Mouse (Mus musculus) embryo, embryonic 9.5 days (tissue): ENCODE results near the gene Wdr89.

ENCODE experiments used
- DNase-seq: peaks from one replicate; pipeline ENCODE4 v3.0.0-alpha.2; 2017; ENCODE audit errors: extremely low spot score

Wdr89 gene

DNA sequence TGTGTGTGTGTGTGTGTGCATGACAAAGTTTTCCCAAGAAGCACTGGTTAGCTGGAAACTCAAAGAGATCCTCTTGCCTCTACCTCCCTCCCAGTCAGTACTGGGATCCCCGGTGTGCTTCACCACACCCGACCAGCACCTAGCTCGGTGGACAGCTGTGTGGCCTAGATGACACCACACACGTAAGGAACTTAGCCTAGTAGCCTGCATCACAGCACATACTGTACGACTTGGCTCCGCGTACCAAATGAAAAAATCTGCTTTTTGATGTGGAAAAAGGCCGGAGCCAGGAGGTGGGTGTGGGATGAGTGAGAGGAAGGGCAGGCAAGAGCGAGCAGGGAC, 450 bp downstream of the Wdr89 start:
- no peak for DNase-seq

DNA sequence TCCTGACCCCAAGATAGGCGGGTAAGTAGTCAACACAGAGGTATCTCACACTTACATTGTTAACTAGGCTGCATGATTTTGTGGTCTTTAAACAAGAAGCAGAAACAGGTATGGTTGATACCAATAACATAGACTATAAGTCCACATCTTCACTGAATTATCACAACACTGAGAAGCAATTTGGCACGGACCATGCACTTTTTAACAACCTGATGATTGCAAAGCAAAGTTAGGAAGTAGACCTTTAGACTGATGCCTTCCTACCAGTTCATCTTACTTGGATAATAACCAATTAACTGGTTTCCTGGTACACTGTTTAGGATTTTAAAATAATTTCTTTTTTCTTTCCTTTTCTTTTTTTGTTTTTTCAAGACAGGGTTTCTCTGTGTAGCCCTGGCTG, 1.1 kb downstream of the Wdr89 start:
- no peak for DNase-seq

DNA sequence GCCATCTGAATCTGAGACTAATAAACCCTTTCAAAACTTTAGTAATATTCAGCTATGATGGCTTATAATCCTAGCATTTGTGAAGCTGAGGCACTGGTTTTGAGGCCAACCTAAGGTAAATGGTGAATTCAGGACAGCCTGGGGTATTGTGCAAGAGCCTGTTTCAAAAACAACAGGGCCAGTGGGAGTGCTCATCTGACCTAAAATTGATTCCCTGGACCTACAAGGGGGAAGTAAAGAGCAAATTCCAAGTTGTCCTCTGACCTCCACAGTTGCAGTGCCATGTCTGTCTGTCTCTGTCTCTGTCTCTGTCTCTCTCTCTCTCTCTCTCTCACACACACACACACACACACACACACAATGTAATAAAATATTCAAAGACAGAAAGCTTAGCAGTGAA, 2.4 kb downstream of the Wdr89 start:
- no peak for DNase-seq

DNA sequence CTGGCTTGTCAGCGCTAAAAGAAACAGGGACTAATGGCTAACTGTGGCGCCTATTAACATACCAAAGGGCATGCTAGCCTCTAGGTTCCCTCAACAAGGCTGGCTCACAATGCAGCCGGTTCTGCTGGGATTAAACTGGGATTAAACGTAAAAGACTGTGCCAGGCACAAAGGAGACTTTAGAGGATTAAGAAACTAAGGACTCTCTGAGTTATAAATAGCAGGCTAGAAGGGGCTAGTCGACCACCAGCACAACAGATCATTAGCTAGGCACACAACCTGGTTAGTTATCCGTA, 4.9 kb downstream of the Wdr89 start:
- DNase-seq, result no peak

DNA sequence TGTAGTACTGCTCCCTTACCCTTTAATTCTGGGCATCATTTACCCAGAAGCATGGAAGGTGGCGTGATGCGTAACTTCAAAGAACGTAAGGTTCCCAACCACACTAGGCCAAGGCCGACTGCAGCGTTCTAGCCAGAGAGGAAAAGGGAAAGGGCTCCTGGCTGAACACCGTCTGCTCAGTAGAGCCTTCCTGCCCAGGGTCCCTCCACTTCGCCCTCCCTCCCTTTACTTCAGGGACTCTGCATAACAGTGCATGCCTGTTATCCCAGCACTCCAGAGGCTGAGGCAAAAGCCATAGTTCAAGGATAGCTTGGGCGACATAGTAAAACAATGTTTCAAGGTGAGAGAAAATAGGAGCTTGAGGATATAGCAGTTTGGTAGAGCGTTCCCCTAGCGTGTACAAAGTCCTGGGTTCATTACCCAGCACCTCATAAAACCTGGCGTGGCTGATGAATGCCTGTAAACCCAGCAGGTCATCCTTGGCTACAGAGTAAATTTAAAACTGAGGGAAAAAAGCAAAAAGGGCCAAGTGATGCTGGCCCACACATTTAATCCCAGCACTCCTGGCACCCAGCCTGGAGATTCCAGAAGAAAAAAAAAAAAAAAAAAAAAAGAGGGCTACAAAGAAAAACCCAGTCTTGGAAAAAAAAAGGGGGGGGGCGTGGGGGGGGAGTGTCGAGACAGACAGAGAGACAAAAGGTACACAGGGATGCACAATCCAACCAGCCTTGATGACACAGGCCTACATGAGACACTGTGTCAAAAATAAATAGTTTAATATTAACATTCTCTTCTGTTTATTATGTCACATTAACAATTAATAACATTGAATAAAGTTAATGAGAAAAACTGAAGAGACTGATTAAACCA, 5.5 kb downstream of the Wdr89 start:
- no peak for DNase-seq

DNA sequence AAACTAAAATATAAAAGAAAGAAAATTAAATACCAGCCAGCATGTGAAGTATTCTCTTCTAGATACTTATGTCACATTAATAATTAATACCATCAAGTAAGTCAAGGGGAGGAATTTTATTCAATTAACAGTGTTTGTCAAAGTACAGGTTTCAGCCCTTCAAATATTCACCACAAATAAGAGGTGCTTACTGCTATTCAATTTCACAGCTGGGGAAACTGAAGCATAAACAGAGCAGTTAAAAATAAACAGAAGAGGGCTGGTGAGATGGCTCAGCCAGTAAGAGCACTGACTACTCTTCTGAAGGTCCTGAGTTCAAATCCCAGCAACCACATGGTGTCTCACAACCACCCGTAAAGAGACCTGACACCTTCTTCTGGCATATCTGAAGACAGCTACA, 7.0 kb downstream of the Wdr89 start:
- no peak for DNase-seq

GRCm38 (mm10) chr12:75658403-75658802, 10.9 kb downstream of the Wdr89 start:
- DNase-seq, result no peak

DNA sequence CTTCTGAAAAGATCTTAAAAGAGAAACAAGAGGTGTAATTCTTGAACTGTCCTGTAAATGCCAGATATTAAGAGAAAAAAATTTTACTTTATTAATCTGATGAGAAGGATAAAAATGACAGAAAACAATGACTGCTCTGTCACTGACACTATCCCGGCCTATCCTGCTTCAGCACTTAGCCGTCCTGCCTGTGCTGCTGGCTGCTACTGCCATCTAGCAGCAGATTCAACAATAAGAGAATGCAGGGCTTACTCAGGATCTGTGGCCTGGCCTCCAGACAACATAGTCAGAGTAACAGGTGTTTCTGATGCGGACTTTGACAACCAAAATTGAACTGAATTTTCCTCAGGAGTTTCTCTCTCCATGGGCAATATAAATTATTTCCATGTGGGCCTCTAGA, 12.8 kb downstream of the Wdr89 start:
- DNase-seq, result no peak

GRCm38 (mm10) chr12:75654247-75654801, 15.0 kb downstream of the Wdr89 start:
- DNase-seq, result no peak

- DNase-seq, result no peak
These were observed 19.6 kb downstream of the Wdr89 start for GRCm38 (mm10) chr12:75649706-75650093.

DNA sequence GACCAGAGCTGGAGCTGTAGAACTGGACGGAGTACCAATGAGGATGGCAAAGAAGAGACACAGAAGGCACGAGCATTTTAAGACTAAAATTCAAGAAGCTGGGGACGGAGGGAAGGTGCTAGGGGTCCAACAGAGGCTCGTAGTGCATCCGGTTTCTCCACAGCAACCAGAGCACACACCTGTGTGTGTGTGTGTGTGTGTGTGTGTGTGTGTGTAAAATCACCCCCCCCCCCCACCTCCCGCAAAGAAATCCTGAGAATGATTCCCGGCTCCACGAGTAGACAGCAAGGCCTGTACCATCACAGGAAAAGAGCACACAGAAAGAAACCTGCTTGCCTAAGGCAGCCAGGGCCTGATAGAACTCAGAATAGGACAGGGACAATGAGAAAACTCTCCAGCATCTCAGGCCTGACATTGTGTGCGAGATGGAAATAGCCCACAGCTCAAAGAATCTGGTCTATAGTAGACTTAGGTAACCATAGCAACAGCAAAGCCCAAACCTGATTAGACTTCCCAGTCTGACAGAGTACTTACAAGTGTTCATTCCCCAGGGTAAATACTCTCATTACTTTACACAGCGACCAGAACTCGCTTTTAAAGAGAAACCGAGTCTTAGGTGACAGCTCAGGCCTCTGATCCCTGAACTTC, 20.2 kb downstream of the Wdr89 start:
- DNase-seq, result no peak

DNA sequence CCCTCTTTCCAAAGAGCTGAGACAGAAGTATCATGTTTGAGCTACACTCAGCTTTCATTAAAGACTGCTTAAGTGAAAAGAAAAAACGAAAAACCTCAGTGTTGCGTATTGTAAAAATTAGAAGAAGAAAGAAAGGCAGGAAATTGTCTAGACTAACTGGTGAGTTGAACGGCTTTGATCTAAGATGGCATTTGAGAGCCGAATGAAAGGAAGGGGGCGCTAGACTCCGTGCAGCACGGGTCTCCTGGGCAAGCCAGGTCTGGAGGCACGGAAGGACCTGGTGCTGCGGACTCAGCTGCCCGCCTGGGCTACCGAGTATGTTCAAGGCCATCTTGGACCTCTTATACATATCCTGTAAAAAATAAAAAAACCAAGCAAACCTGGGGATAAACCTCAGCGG, 21.1 kb downstream of the Wdr89 start:
- DNase-seq, result no peak

- DNase-seq, result no peak
These were observed 21.7 kb downstream of the Wdr89 start for GRCm38 (mm10) chr12:75647663-75648062.

DNA sequence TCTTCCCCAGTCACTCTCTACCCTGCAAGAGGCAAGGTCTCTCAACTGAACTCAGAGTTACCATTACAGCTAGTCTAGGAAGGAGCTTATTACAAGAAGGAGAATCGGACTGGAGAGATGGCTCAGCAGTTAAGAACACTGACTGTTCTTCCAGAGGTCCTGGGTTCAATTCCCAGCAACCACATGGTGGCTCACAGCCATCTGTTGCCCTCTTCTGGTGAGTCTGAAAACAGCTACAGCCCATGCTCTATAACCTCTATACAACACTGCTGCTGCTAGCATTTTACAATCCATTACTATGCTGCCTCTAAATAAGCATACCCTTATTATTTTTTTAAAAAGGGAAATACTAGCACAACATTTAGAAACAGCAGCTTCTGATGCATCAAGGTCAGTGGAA, 23.6 kb downstream of the Wdr89 start:
- no peak for DNase-seq

DNA sequence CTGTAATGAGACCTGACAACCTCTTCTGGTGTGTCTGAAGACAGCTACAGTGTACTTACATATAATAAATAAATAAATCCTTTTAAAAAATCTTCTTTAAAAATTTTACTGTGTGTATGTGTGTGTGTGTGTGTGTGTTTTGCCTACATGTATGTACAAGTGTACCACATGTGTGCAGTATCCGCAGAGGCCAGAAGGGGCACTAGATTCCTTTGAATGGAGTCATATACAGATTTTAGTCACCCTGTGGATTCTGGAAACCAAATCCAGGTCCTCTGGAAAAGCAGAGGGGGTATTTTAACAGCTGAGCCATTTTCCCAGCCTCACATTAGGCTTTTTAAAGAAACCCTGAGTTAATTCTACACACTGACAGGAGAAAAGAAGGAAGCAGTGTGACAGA, 27.6 kb downstream of the Wdr89 start:
- DNase-seq, result no peak

DNA sequence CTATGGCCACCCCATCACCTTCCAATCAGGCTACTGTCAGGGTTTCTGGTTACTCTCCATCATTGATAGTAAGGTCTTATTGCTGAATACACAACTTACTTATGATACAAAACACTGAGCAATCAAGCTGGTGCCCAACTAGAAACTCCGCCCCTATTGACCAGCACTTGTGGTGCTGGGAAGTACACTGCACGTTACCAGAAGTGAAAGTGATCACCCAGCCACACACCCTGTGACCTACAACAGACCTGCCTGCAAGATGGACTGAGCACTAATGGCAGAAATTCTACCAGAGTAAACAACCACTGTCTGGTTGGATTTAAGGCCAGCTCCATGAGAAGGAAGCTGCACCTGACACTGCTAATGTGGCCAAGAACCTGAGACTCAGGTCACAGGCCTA, 31.0 kb downstream of the Wdr89 start:
- no peak for DNase-seq

GRCm38 (mm10) chr12:75637103-75637502, 32.2 kb downstream of the Wdr89 start:
- DNase-seq, result no peak

- DNase-seq, result no peak
These were observed 33.4 kb downstream of the Wdr89 start for GRCm38 (mm10) chr12:75635771-75636430.

- no peak for DNase-seq
These were observed 39.7 kb downstream of the Wdr89 start for GRCm38 (mm10) chr12:75629618-75630017.

DNA sequence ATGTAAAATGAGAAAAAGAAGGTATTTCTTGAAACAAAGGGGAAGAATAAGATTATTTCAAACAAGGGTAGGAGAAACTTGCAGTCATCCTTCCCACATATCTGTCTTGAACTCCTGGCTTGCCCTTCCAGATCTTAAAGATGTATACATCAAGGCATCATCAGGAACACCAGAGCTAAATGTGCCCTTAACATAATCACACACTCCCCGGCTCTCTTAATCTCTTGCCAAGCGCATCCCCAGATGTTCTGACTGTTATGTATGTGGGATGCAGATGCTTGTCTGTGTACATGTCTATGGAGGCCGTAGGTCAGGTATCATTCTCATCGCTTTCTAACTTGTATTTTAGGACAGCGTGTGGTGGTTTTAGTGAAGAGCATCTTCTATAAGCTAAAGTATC, 46.0 kb downstream of the Wdr89 start:
- no peak for DNase-seq

GRCm38 (mm10) chr12:75622835-75623234, 46.5 kb downstream of the Wdr89 start:
- DNase-seq, result no peak

DNA sequence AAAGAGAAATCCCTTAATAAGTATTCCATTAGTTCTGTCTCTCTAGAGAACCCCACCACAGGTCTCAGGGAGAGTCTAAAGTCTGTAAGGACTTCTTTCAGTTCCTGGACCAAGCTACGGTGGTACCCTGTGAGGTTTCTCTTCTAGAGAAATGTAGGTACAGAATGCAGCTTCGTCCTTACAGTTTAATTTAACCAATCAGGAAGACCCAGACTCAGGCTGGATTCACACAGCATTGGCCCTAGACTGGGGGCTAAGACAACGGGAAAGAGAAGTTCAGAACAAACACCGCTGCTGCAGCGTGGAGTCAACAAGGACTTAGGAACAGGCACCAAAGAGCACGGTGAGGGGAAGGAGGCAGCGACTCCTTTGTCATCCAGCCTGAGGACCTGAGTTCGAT, 52.5 kb downstream of the Wdr89 start:
- DNase-seq, result no peak
